Mouse (Mus musculus) left cerebral cortex, adult 11 months (tissue): ENCODE measurements around the gene Kmt5b.
A peak's percentile ranks its signal among the peaks of the same experiment; 100 is the strongest.

Source experiments
- DNase-seq: peaks from one replicate; pipeline ENCODE4 v3.0.0; 2022; ENCODE audit warnings: low spot score

The Kmt5b gene

GRCm38 (mm10) chr19:3768697-3769383, 1.6 kb downstream of the Kmt5b start:
- DNase-seq, result peak; percentile 77

GRCm38 (mm10) chr19:3769533-3769932, 2.3 kb downstream of the Kmt5b start:
- no peak for DNase-seq

GRCm38 (mm10) chr19:3774159-3774558, 6.9 kb downstream of the Kmt5b start:
- no peak for DNase-seq

GRCm38 (mm10) chr19:3778713-3779112, 11.5 kb downstream of the Kmt5b start:
- DNase-seq, result no peak

GRCm38 (mm10) chr19:3790077-3790476, 22.9 kb downstream of the Kmt5b start:
- no peak for DNase-seq

GRCm38 (mm10) chr19:3805526-3805925, 38.3 kb downstream of the Kmt5b start:
- no peak for DNase-seq

GRCm38 (mm10) chr19:3810536-3811233, 43.5 kb downstream of the Kmt5b start:
- DNase-seq, result no peak

GRCm38 (mm10) chr19:3814461-3814860, 47.2 kb downstream of the Kmt5b start:
- no peak for DNase-seq

- no peak for DNase-seq
These were observed 48.6 kb downstream of the Kmt5b start for GRCm38 (mm10) chr19:3815824-3816223.

GRCm38 (mm10) chr19:3819080-3819479, 51.9 kb downstream of the Kmt5b start:
- DNase-seq, result no peak

- DNase-seq, result no peak
These were observed 52.8 kb downstream of the Kmt5b start for GRCm38 (mm10) chr19:3819899-3820444.

GRCm38 (mm10) chr19:3825044-3825443, 57.8 kb downstream of the Kmt5b start:
- no peak for DNase-seq

- no peak for DNase-seq
These were observed 62.6 kb downstream of the Kmt5b start for GRCm38 (mm10) chr19:3829863-3830262.

GRCm38 (mm10) chr19:3831716-3832115, 64.5 kb downstream of the Kmt5b start:
- no peak for DNase-seq

- no peak for DNase-seq
These were observed 65.7 kb downstream of the Kmt5b start for GRCm38 (mm10) chr19:3832851-3833353.

GRCm38 (mm10) chr19:3834301-3834700, 67.1 kb downstream of the Kmt5b start:
- no peak for DNase-seq

GRCm38 (mm10) chr19:3836791-3837190, 69.6 kb downstream of the Kmt5b start:
- no peak for DNase-seq

GRCm38 (mm10) chr19:3838931-3839330, 71.7 kb downstream of the Kmt5b start:
- no peak for DNase-seq

GRCm38 (mm10) chr19:3839686-3840085, 72.5 kb downstream of the Kmt5b start:
- DNase-seq, result no peak

- DNase-seq, result no peak
These were observed 73.0 kb downstream of the Kmt5b start for GRCm38 (mm10) chr19:3840214-3840651.

- DNase-seq, result no peak
These were observed 73.5 kb downstream of the Kmt5b start for GRCm38 (mm10) chr19:3840685-3841084.

- no peak for DNase-seq
These were observed 75.3 kb downstream of the Kmt5b start for GRCm38 (mm10) chr19:3842359-3843148.
